Mouse (Mus musculus) CD4-positive naive resting alpha-beta T cell, adult 57 days (primary cell): ENCODE measurements around the gene Pjvk. TPM values are rescaled to one million over a fixed set of nuclear protein-coding genes. Genes with fewer than 3 reads are reported as not detected.

ENCODE experiments used
- total RNA-seq: library from RNA; stranded (reverse); gene quantifications from one replicate; pipeline ENCODE4 v1.2.4, GENCODE M21; 2023

The Pjvk gene
- not detected for total RNA-seq

GRCm38 (mm10) chr2:76647883-76648570 lies at the start of gene Pjvk, which contains the start of gene Prkra:
TSS of gene Pjvk (plus strand) at chr2:76648476.
TSS of gene Prkra (minus strand) at chr2:76648015.

GRCm38 (mm10) chr2:76672966-76673392 lies 24.7 kb downstream of the Pjvk start, which contains the start of gene Fkbp7:
TSS of gene Fkbp7 (minus strand) at chr2:76673116.

GRCm38 (mm10) chr2:76674725-76675427 lies 26.6 kb downstream of the Pjvk start, which contains the start of gene Plekha3:
TSS of gene Plekha3 (plus strand) at chr2:76675281.

Other genes starting within 250 kb of the Pjvk start
- gene Osbpl6, start 242.0 kb upstream of the Pjvk start, total RNA-seq, result 0.41 TPM
- 3.3 TPM for gene Prkra, start 461 bp upstream of the Pjvk start, total RNA-seq
- 3.5 TPM for gene Fkbp7, start 24.6 kb downstream of the Pjvk start, total RNA-seq
- gene Plekha3, start 26.8 kb downstream of the Pjvk start, total RNA-seq, result 32.1 TPM